In the genomic region with DNA sequence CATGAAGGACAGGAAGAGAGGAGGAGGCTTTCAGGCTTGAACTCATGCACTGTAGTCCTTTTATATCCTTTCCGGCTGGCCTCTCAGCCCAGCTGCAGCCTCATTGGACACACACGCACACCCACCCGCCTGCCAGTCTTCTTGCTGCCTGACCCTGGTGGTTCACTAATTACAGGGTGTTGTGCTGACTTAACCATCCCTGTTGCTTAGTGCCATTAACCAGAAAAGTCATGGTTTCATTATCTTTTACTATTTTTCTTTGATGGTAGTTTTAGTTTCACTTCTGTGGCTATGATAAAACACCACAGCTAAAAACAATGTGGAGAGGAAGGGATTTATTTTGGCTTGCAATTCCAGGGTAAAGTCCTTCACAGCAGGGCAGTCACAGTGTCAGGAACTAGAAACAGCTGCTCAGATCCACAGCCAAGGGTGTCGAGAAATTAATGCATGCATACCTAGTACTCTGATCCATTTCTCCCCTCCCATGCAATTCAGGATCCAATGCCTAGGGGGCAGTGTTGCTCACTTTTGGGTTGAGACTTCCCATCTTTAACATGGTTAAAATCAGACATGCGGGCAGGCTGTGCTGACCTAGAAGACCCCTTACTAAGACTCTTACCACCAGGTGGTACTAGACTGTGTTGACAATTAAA, we compare ENCODE assay signal across 9 mouse cellular contexts. TPM values are rescaled to one million over a fixed set of nuclear protein-coding genes. Genes with fewer than 3 reads are reported as not detected.
DNase-seq lines count a peak whose midpoint lies in the region; ATAC-seq and TF ChIP-seq lines count a peak whose summit lies in the region.
"Had no signal": no experiment of that assay in that cellular context is flagged by ENCODE, and none has a peak within 500 bp of the region (broad histone marks: within the 10 kb centered on the region; RNA-seq: fewer than 3 reads in every experiment).

No protein-coding gene starts in this region.

- no peaks in the 10 kb centered on the region for H3K36me3 ChIP-seq in heart, adult 2 months (ENCODE audit: control insufficient read depth, insufficient read depth, low read length)
- no peaks in the 10 kb centered on the region for H3K36me3 ChIP-seq in heart, embryonic 11.5 days (ENCODE audit: control insufficient read depth, insufficient read depth, low read length)
- no peaks in the 10 kb centered on the region for H3K36me3 ChIP-seq in liver, postnatal 0 days (replicated peaks; ENCODE audit: insufficient read depth, low read length)
- H3K36me3 ChIP-seq: heart, embryonic 15.5 days had no signal

- DNase-seq in heart, adult 2 months = no peak
- peak; percentile 30 for DNase-seq in A20 (ENCODE audit: low read depth, low spot score)
- DNase-seq in brain, embryonic 14.5 days (ENCODE audit: low read depth) = no peak
- DNase-seq in liver, postnatal 0 days = peak; percentile 62
- no peak for DNase-seq in left cerebral cortex, adult 8-10 months (ENCODE audit: low spot score in 2 of 2)
- no peak for DNase-seq in testis, postnatal 10 days (ENCODE audit: low spot score)
- DNase-seq in cerebellum, adult 9-10 months = no peak

- no peaks in the 10 kb centered on the region for H3K27me3 ChIP-seq in heart, adult 2 months (ENCODE audit: control insufficient read depth, insufficient read depth, low read length)
- no peaks in the 10 kb centered on the region for H3K27me3 ChIP-seq in heart, embryonic 11.5 days (ENCODE audit: control insufficient read depth, insufficient read depth, low read length)
- H3K27me3 ChIP-seq in liver, postnatal 0 days (ENCODE audit: insufficient read depth, low read length) = no peaks in the 10 kb centered on the region
- H3K27me3 ChIP-seq: heart, embryonic 15.5 days had no signal

- no peak overlapping the region for H3K27ac ChIP-seq in heart, adult 2 months
- no peak overlapping the region for H3K27ac ChIP-seq in heart, embryonic 11.5 days (ENCODE audit: low read depth, low read length)
- no peak overlapping the region for H3K27ac ChIP-seq in liver, postnatal 0 days (ENCODE audit: low read depth)
- H3K27ac ChIP-seq: heart, embryonic 15.5 days had no signal

- TF ChIP-seq EP300 in heart, adult 2 months (IDR thresholded peaks at IDR 0.05; ENCODE audit: insufficient read depth, low read depth, low read length) = no peak
- TF ChIP-seq EP300 in liver, postnatal 0 days (IDR thresholded peaks at IDR 0.05; ENCODE audit: low read depth) = no peak

- no peak overlapping the region for H3K4me2 ChIP-seq in heart, embryonic 11.5 days
- H3K4me2 ChIP-seq in liver, postnatal 0 days (ENCODE audit: low read depth, low read length) = no peak overlapping the region
- H3K4me2 ChIP-seq: heart, embryonic 15.5 days had no signal

- H3K9ac ChIP-seq in heart, adult 2 months (ENCODE audit: low read depth, low read length) = no peak overlapping the region
- no peak overlapping the region for H3K9ac ChIP-seq in heart, embryonic 11.5 days (ENCODE audit: low read depth, low read length)
- H3K9ac ChIP-seq in liver, postnatal 0 days (replicated peaks) = no peak overlapping the region
- H3K9ac ChIP-seq: heart, embryonic 15.5 days had no signal

- intact Hi-C loops in heart, adult 2 months (cut with DNase I) = loop anchor here (1.0 kb wide), 1 partner anchor 27 kb away; no protein-coding TSS in a partner anchor

- TF ChIP-seq POLR2A in heart, adult 2 months (IDR thresholded peaks at IDR 0.05; ENCODE audit: insufficient read depth, low read depth, low read length) = no peak
- no peak for TF ChIP-seq POLR2A in brain, embryonic 14.5 days (IDR thresholded peaks at IDR 0.05; ENCODE audit: borderline replicate concordance, extremely low read depth, insufficient read depth, insufficient read length, poor library complexity, severe bottlenecking)

- no peaks in the 10 kb centered on the region for H3K4me1 ChIP-seq in heart, adult 2 months (ENCODE audit: control insufficient read depth, insufficient read depth, low read length)
- no peaks in the 10 kb centered on the region for H3K4me1 ChIP-seq in heart, embryonic 11.5 days (ENCODE audit: control insufficient read depth, insufficient read depth, low read length)
- peaks cover 8% of the 10 kb centered on the region for H3K4me1 ChIP-seq in liver, postnatal 0 days (ENCODE audit: insufficient read depth)
- H3K4me1 ChIP-seq: heart, embryonic 15.5 days had no signal

- TF ChIP-seq CTCF in heart, adult 2 months (IDR thresholded peaks at IDR 0.05) = peak; percentile 60
- peak; percentile 50; the same call in 1 of the 2 replicates for TF ChIP-seq CTCF in brain, embryonic 14.5 days (IDR thresholded peaks at IDR 0.05; ENCODE audit: borderline replicate concordance, extremely low read depth, insufficient read depth, insufficient read length)
- peak; percentile 71 for TF ChIP-seq CTCF in liver, postnatal 0 days (IDR thresholded peaks at IDR 0.05; ENCODE audit: low read depth)

- H3K9me3 ChIP-seq in heart, embryonic 11.5 days (replicated peaks; ENCODE audit: control insufficient read depth, low read length) = no peaks in the 10 kb centered on the region
- no peaks in the 10 kb centered on the region for H3K9me3 ChIP-seq in liver, postnatal 0 days (ENCODE audit: low read length)
- H3K9me3 ChIP-seq: heart, embryonic 15.5 days had no signal

- no peak overlapping the region for H3K4me3 ChIP-seq in heart, adult 2 months
- H3K4me3 ChIP-seq in heart, embryonic 11.5 days (ENCODE audit: low read depth, low read length) = no peak overlapping the region
- no peak overlapping the region for H3K4me3 ChIP-seq in liver, postnatal 0 days (ENCODE audit: low read depth, low read length)
- H3K4me3 ChIP-seq: heart, embryonic 15.5 days had no signal

- ATAC-seq in heart, embryonic 11.5 days (replicated peaks; ENCODE audit: insufficient number of reproducible peaks, low FRiP score, low TSS enrichment) = no peak
- no peak for ATAC-seq in liver, postnatal 0 days

- 76% methylated on average over 5 of the region's 5 CpGs for WGBS in heart, adult 2 months
- WGBS in heart, embryonic 11.5 days (ENCODE audit: insufficient replicate concordance) = 74% methylated on average over 5 of the region's 5 CpGs
- 69% methylated on average over 5 of the region's 5 CpGs for WGBS in liver, postnatal 0 days (ENCODE audit: insufficient replicate concordance)

- no peaks in the 10 kb centered on the region for H3K79me2 ChIP-seq in heart, adult 2 months (replicated peaks; ENCODE audit: control insufficient read depth, insufficient read depth, low read length)

RNA-seq across cellular contexts. Expression of gene Thnsl2, which starts 12.6 kb away (rescaled TPM):
- total RNA-seq in heart, adult 2 months (2021) = 1 to 10 TPM; 3.4 to 4.1 TPM
- polyA plus RNA-seq in heart, adult 2 months (2012; rRNA removed) = 6.0 and 6.1 TPM in 2 replicates
- polyA plus RNA-seq in heart, embryonic 11.5 days (2014; fragmentation: Nextera tagmentation; extraction: Ambion mirVana) = 4.9 and 5.1 TPM in 2 replicates
- polyA plus RNA-seq in brain, embryonic 14.5 days (2012; rRNA removed) = 3.0 TPM in 2 replicates
- polyA plus RNA-seq in liver, postnatal 0 days (2015; fragmentation: Nextera tagmentation; extraction: Ambion mirVana) = 35.4 and 35.8 TPM in 2 replicates
- total RNA-seq in left cerebral cortex, adult 8-10 months (2022) = 1 to 10 TPM; 4.6 to 9.5 (median 5.5) TPM

RNA-seq across cellular contexts. Expression of gene Fabp1, which starts 42.8 kb away (rescaled TPM):
- not detected for total RNA-seq in heart, adult 2 months (2021)
- 2.2 TPM in 1 of 2 replicates, not detected in the other for polyA plus RNA-seq in heart, adult 2 months (2012; rRNA removed)
- polyA plus RNA-seq in heart, embryonic 11.5 days (2014; fragmentation: Nextera tagmentation; extraction: Ambion mirVana) = 1.4 TPM in 1 of 2 replicates, not detected in the other
- polyA plus RNA-seq in brain, embryonic 14.5 days (2012; rRNA removed) = not detected in 2 replicates
- polyA plus RNA-seq in liver, postnatal 0 days (2015; fragmentation: Nextera tagmentation; extraction: Ambion mirVana) = 6,645 and 7,607 TPM in 2 replicates
- not detected for total RNA-seq in left cerebral cortex, adult 8-10 months (2022)

Comparison
In these comparisons a context has a peak if more than half of its experiments do, and no peak if none do; other contexts are left out.
1. DNase-seq: peak in A20 (single experiment) and liver, postnatal 0 days (single experiment); none in heart, adult 2 months (0 of 2), brain, embryonic 14.5 days (single experiment), left cerebral cortex, adult 8-10 months (0 of 2), testis, postnatal 10 days (single experiment) and cerebellum, adult 9-10 months (single experiment).
2. RNA of gene Fabp1, which starts 42.8 kb away (polyA plus RNA-seq): 6,645 to 7,607 TPM in liver, postnatal 0 days; 1.4 TPM in heart, embryonic 11.5 days, not detected in brain, embryonic 14.5 days and 2.2 TPM in heart, adult 2 months; every median in the first group is over 1,000 times any median in the second.
3. Peak in every context shown above with its lines, with median percentiles within 50 percentile points of each other: CTCF ChIP-seq.